Mouse (Mus musculus): ENCODE measurements around the gene Armc8.

Armc8 gene

GRCm38 (mm10) chr9:99568347-99569070 lies at the start of gene Armc8:
TSS of gene Armc8 (minus strand) at chr9:99568899.
- in situ Hi-C loops (cut with MboI, MseI): loop anchor here (10.0 to 25.0 kb wide), 2 partner anchors 1169 to 1676 kb away; no protein-coding TSS in a partner anchor

DNA sequence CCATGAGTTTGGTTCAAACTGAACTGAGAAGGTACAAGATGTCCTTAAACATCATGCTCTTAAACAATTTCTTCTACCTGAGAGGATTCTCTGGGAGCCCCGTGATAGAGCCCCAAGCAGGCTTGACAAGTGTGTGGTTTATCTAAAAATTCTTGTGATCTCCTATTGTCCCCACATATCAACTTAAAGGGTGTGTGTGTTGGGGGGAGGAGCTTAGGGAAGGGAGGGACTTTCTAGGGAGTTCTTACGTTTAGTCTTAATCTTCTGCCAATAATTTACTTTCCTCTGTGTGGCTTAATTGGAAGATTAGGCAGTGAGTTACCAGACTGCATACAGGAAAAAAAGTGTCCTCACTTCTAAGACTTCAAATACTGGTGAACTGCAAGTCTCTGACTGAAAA lies 43.5 kb upstream of the Armc8 start, which contains the start of gene A4gnt:
Gene A4gnt, plus strand, starts transcription at position 301 of the 400 bp plus-strand sequence.
- in situ Hi-C loops (cut with MboI, MseI): no loop called here

DNA sequence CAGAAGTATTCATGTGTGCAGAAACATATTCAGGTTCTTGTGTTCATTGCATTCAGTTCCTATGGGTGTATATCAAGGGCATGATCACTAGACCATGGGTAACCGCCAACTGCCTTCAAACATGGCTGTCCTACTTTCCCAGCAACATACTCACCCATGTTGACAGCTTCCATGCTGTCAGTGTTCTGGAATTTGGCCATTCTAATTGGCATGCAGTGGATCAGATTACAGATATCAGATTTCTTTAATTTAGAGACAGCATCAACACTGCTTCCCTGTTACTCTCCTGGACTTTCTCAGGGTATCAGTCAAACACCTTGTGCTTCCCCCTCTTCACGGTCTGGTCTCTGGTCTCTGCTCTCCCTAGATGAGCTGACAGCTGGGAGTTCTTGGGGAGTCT lies 34.9 kb upstream of the Armc8 start:
- in situ Hi-C loops (cut with MboI, MseI): no loop called here

DNA sequence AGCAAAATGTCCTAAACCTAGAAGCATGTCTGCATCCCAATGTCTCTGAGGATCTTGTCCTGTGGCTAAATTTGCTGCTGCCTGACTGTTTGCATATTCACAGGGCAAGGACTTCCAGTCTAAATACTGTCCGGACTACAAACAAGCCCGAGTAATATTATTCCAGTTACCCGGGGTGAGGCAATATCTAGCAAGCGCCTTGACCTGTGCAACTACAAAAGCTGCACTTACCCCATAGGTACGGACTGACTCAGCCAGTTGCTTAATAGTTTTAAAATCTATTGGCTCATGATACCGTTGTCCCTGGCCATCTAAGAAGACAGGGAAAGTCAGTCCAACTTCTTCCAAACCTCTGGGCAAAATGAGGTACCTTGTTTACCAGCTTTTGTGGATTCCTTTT lies 30.4 kb upstream of the Armc8 start:
- in situ Hi-C loops (cut with MboI, MseI): loop anchor here (25.0 kb wide), 1 partner anchor 1012 kb away; no protein-coding TSS in a partner anchor

DNA sequence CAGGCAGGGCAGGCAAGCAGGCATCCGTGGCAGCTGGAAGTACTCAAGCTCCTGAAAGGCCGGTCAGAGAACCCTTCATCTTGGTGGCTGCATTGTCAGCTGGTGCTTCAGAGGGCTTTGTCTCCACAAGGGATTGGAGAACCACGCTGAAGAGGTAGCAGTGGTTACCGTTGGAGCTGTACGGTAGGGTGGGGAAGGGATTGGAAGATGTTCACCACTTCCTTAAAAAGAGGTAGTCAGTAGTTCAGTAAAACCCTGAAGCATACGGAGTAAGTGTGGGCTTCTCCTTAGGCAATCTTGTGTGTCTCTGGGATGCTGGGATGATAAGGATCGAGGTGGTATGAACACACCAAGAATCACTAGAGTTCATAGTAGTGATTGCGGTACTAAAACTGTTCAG lies 22.4 kb upstream of the Armc8 start:
- in situ Hi-C loops (cut with MboI, MseI): loop anchor here (25.0 kb wide), 1 partner anchor 1004 kb away; no protein-coding TSS in a partner anchor

- in situ Hi-C loops (cut with MboI, MseI): loop anchor here (25.0 kb wide), 1 partner anchor 1000 kb away; no protein-coding TSS in a partner anchor
Observed at GRCm38 (mm10) chr9:99587505-99588202, 19.0 kb upstream of the Armc8 start.

DNA sequence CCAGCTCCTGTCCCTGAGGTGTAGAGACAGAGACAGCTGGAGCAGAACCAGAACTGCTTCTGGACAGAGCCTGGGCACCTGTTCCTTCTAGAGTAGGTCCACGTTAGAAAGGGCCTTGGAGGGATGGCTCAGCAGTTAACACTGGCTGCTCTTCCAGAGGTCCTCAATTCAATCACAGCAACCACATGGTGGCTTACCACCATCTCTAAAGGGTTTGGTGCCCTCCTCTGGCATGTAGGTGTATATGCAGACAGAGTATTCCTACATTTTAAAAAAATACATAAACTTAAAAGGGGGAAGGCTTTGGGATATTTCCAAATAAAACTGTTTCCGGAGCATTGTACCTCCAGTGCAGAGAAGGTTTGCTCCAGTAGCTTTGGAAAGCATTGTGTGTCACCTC lies 12.0 kb upstream of the Armc8 start:
- in situ Hi-C loops (cut with MboI, MseI): loop anchor here (25.0 kb wide), 1 partner anchor 993 kb away; no protein-coding TSS in a partner anchor

DNA sequence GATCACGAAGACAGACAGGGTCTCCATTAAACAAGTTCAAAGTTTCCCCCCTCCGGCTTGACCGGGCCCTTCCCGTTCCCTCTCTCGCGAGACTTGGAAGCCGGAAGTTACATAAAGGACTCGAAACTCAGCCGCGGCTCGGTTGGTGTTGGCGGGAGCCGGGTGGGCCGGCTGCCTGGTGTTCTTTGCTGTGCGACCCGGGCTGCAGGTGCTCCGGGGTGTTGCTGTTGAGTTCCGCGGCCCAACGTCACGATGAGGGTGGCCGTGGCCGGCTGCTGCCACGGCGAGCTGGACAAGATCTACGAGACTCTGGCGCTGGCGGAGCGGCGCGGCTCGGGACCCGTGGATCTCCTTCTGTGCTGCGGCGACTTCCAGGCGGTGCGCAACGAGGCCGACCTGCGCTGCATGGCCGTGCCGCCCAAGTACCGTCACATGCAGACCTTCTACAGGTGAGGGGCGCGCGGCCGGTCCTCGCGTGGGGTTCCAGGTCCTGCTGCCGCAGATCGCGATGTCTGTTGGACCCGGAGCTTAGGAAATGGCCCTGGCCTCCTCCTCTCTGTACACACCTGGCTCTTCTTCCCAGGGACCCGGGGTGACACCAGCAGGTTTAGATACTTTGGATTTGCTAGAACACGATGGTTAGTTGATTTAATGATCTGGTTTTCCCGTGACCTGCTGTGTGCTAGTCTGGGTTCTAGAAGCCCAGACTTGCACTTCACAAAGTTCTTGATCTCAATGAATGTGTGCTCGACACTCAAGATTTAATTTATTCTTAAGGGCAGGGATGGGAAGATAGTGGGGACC lies 7.2 kb upstream of the Armc8 start, which contains the start of gene Dbr1:
Gene Dbr1, plus strand, starts transcription at position 123 of the 804 bp plus-strand sequence.
- in situ Hi-C loops (cut with MboI, MseI): loop anchor here (5.0 to 25.0 kb wide), 2 partner anchors 329 to 989 kb away; no protein-coding TSS in a partner anchor

DNA sequence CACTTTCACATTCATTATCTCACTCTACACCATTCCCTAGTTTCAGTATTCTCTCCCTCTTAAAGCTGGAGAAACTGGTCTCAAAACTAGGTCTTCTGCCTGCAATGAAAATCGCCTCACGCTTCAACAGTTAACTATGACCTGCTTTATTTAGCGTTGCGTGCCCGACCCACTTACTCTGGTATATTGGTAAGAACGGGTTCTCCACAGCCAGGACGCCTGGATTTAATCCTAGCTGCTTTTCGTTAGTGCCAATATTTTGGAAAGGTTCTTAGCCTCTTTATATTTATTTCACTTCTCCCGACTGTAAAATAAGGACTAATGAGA lies 335 bp upstream of the Armc8 start:
- in situ Hi-C loops (cut with MboI, MseI): loop anchor here (10.0 to 25.0 kb wide), 2 partner anchors 1168 to 1676 kb away; no protein-coding TSS in a partner anchor

DNA sequence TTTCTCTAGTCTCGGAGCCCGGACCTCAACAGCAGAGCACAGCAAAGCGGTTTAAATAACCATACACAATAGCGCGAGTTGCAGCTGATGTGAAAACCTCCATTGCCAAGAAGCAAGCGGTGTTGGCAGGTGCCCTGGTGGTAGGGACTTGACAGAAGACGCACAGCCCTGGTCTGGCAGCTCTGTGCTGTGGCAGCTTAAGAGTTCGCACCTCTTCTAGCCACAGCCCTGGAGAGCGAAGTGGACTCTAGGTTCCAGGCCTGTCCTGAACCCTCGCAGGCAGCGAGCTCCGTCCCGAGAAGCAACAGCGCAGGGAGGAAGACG lies 714 bp downstream of the Armc8 start:
- in situ Hi-C loops (cut with MboI, MseI): loop anchor here (10.0 to 25.0 kb wide), 2 partner anchors 1169 to 1677 kb away; no protein-coding TSS in a partner anchor

DNA sequence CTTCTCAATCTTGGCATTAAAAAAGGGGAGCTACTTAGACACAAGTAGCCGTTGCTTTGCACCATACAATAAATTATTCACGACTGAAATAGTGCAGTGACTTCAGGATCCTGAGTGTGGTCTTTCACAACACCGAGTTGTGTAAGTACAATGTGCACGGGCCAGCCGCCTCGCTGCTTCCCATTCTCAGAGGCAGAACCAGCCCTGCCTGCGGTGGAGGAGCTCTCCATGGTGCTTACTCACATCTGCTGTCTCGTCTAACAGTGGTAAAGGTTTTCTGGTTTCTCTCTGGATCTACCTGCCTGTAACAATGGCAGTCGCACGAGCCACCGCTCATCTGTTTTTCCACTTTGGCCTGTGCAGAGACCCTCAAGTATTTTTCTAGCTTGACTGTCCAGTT lies 5.0 kb downstream of the Armc8 start:
- in situ Hi-C loops (cut with MboI, MseI): loop anchor here (5.0 to 25.0 kb wide), 3 partner anchors 301 to 1681 kb away; no protein-coding TSS in a partner anchor

- in situ Hi-C loops (cut with MboI, MseI): loop anchor here (5.0 to 25.0 kb wide), 3 partner anchors 298 to 1684 kb away; no protein-coding TSS in a partner anchor
Observed at GRCm38 (mm10) chr9:99560389-99560788, 8.3 kb downstream of the Armc8 start.

GRCm38 (mm10) chr9:99559557-99559904 lies 9.2 kb downstream of the Armc8 start:
- in situ Hi-C loops (cut with MboI, MseI): loop anchor here (25.0 kb wide), 1 partner anchor 1178 kb away; no protein-coding TSS in a partner anchor

DNA sequence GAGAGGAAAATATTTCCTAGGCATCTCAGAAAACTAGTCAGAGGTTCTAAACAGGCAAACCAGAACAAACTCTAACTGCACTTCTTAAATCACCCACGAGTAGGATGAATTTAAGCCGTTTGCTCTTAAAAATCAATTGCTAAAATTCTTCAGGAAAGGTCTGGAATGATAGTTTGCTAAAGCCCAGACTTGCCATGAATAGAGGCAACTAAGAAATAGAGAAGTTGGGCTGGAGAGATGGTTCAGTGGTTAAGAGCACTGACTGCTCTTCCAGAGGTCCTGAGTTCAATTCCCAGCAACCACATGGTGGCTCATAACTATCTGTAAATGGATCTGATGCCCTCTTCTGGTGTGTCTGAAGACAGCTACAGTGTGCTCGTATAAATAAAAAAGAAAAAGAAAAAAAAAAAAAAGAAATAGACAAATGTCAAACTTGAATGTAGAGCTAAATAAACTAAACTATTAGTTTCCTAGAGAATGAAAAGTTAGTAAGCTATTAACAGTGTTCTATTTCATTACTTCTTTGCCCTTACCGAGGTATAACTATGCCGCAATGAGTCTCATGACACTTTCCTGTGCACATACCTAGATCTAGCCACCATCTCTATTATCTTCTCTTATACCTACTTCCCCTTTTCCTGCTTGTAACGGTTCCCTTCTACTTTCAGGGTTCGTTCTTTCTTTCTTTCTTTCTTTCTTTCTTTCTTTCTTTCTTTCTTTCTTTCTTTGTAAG lies 9.7 kb downstream of the Armc8 start:
- in situ Hi-C loops (cut with MboI, MseI): loop anchor here (25.0 kb wide), 1 partner anchor 1178 kb away; no protein-coding TSS in a partner anchor

DNA sequence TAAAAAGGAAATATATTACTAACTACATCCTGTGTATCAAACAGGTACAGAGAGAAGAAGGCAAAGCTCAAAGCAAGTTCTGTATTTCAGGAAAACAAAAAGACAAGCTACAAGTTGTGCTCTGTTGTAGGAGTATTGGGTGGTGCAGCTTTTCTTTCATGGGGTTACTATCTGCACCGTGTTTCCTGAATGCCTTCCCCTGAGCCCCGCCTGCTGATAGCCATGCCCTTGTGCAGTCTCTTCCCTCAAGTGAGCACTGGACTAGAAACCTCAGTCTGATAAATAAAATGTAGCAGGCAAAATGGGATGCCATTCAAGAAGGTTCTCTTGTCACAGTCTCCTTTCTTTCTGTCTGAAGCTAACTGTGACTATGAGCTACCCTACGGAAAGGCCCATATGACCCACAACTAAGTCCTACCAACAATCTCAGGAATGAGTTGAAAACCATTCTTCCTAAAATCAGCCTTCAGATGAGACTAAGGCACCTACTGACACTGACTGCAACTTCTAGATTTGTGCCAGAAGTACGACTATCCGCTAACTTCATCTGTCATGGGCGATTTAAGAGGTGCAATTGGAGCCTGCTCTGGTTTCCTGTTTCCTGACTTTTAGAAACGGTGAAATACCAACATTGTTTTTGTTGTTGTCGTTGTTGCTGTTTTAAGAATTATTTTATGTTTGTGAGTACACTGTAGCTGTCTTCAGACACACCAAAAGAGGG lies 11.0 kb downstream of the Armc8 start:
- in situ Hi-C loops (cut with MboI, MseI): loop anchor here (25.0 kb wide), 1 partner anchor 1180 kb away; no protein-coding TSS in a partner anchor

DNA sequence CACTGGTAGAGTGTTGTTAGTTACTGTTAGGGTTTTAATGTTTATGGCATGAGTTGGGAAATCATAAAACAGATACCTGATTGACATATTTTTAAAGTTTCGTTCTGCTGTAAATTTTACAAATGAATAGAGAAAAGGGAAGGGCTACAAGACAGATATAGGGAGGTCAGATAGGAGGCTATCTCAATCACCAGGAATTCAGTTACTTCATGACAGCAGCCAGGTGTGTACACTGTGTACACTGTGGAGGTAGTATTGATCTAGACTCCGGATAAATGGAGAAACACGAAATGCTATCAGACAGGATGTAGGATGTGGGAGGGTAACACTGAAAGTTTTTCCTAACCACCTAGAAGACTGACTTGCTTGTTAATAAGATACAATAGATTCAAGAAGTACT lies 13.4 kb downstream of the Armc8 start:
- in situ Hi-C loops (cut with MboI, MseI): loop anchor here (25.0 kb wide), 1 partner anchor 1182 kb away; no protein-coding TSS in a partner anchor

- in situ Hi-C loops (cut with MboI, MseI): loop anchor here (25.0 kb wide), 1 partner anchor 1183 kb away; no protein-coding TSS in a partner anchor
Observed at GRCm38 (mm10) chr9:99554052-99554451, 14.6 kb downstream of the Armc8 start.

DNA sequence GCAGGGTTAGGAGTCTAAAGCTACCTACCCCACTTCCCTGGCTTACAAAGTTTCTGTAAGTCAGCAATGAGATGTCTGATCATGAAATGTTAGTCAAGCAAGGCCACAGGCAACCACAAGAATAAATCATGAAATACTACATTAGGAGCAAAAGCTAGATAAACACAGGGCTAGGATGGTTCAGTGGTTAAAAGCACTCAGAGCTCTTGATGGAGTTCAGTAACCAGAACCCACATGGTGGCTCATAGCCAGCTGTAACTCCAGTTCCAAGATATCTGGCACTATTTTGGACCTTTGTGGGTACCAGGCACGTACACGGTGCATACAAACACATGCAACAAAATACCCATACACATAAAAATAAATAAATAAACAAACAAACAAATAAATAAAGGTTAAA lies 15.7 kb downstream of the Armc8 start:
- in situ Hi-C loops (cut with MboI, MseI): loop anchor here (25.0 kb wide), 1 partner anchor 1184 kb away; no protein-coding TSS in a partner anchor

GRCm38 (mm10) chr9:99552068-99552467 lies 16.6 kb downstream of the Armc8 start:
- in situ Hi-C loops (cut with MboI, MseI): loop anchor here (25.0 kb wide), 1 partner anchor 1185 kb away; no protein-coding TSS in a partner anchor

DNA sequence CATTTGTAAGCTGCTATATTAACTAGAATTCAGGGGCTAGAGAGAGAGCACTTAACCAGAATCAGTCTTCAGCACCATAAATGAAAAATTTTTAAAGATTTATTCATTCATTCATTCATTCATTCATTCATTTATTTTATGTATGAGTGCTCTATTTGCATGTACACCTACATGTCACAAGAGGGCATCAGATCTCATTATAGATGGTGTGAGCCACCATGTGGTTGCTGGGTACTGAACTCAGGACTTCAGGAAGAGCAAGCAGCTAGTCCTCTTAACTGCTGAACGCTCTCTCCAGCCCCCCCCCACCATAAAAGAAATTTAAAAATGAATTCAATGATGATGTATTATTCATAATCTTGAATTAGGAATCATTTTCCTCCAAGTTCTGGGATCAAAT lies 22.4 kb downstream of the Armc8 start:
- in situ Hi-C loops (cut with MboI, MseI): no loop called here

Measured in T-helper 2 cell (primary cell).